Mouse (Mus musculus) c-Kit-positive CD71-positive TER-119-negative erythroid progenitor cells, embryonic 14.5 days (primary cell): Measurements from ENCODE around the gene Gsta1.
"Not testable (repeated sequence)": the region's sequence is repeated elsewhere in the genome, so short reads cannot be mapped to it uniquely, and the experiment has no call there.

Source experiments
- DNase-seq: peaks from one replicate; pipeline ENCODE4 v3.0.0-alpha.2; 2013; ENCODE audit warnings: low read depth

Gene Gsta1

GRCm38 (mm10) chr9:78233121-78233695 is 2.8 kb downstream of the Gsta1 start:
- DNase-seq: not testable (repeated sequence)

DNA sequence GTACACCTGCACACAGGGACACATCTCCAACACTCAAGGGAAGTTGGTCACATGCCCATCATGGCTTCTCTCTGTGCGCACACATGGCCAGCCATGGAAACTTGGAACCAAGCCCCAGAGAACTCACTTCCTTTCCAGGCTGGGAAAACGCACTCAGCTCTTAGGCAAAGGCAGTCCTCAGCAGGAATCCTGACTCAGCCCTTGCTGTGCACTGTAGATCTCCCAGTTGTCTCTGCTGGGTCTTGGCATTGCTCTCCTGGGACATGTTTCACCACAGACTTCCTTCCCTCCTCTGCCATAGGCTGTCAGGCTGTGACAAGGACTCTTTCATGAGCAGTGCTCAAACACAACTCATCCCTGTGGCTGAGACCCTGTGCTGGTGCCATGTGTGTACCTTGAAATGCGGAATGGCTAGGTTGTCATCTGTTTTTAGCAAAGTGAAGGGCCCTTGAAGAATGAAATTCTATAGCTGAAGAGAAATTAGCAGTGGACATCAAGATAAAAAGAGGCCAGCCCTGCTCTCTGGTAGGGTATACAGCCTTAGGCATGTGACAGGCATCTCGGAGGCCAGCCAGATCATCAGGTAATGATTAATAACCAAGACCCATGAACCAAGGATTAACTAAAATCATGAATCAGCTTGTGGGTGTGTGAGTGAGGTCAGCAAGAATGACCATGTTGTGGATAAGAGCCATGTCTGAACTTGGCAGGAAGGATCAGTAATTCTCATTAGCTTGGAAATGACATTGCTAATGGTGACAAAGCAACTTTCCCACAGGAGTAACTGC is 25.4 kb downstream of the Gsta1 start:
- not testable (repeated sequence) for DNase-seq

DNA sequence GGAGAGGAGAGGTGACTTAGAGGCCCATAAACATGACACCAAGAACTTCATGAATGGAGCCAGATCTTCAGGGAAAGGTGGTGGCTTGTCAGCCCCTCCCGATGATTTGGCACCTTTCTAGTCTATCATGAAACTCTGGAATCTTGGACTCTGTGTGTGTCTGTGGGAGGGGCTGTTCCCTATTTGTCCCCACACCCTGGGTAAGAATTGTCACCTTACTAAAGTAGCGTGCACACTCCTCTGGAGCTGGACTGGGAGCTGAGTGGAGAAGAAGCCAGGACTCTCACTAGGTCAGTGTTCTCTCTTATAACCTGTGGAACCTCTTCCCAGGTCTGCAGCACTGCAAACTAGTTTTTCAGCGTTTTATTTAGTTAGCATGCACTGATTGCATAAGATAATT is 26.5 kb downstream of the Gsta1 start, which contains the start of gene Gm3776:
Gm3776 (plus strand) TSS at position 216 of the 400 bp plus-strand sequence.
- not testable (repeated sequence) for DNase-seq

DNA sequence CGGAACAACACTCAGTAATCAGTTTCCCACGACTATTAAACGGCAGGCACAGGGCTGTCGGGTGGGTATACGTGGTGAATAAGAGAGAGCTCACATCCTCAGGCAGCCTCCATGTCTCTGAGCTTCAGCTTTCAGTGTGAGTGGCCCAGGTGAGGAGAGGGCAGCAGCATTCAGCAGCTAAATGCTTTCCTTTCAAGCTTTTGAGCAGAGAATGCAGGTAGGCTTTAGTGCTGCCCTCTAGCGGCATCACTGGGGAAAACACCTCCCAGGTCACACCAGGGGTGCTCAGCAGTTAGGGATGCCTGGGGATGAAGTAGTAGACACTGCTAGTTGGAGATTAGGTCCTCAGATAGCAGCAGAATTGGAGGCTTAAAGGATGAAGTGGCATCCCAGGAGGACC is 29.2 kb downstream of the Gsta1 start:
- not testable (repeated sequence) for DNase-seq

DNA sequence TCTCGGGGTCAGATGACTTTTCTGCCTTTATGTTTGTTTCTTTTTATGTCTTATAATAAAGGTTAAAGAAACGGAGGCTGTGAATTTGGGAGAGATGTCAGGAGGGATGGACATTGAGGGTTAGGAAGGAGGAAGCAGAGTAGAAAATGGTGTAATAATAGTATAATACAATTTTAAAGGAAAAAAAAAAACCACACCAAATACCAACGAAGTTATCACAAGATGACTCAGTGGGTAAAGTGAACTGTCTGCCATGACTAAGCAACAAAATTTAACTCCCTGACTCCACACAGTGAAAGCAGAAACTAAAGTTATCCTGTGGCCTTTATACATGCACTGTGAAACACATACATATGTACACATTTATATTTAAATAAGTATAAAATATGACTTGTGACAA is 40.5 kb downstream of the Gsta1 start:
- not testable (repeated sequence) for DNase-seq

GRCm38 (mm10) chr9:78282002-78282711 is 51.7 kb downstream of the Gsta1 start:
- not testable (repeated sequence) for DNase-seq

DNA sequence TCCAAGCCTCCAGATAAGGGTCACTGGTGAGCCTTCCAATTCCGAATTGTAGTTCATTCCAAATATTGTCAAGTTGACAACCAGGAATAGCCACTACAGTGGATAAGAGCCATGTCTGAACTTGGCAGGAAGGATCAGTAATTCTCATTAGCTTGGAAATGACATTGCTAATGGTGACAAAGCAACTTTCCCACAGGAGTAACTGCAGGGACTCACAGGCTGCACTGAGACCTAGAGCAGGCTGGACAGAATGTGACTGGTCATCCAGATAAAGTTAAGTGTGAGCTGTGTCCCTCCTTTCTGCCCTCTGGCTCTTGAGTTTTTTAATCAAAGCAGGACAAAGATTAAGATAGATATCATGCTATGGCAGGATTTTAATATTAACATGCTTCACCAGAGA is 58.6 kb downstream of the Gsta1 start:
- DNase-seq: not testable (repeated sequence)

- not testable (repeated sequence) for DNase-seq
Measured at GRCm38 (mm10) chr9:78289723-78290122, 59.3 kb downstream of the Gsta1 start, which contains the start of gene Gm10639. TSS of gene Gm10639 (plus strand) at chr9:78289923.
